Mouse (Mus musculus): ENCODE measurements around the gene Ppp1ca. TPM values are rescaled to one million over a fixed set of nuclear protein-coding genes. Genes with fewer than 3 reads are reported as not detected.

The Ppp1ca gene
- polyA plus RNA-seq, 1 experiment from 2014 or later = 757 TPM

DNA sequence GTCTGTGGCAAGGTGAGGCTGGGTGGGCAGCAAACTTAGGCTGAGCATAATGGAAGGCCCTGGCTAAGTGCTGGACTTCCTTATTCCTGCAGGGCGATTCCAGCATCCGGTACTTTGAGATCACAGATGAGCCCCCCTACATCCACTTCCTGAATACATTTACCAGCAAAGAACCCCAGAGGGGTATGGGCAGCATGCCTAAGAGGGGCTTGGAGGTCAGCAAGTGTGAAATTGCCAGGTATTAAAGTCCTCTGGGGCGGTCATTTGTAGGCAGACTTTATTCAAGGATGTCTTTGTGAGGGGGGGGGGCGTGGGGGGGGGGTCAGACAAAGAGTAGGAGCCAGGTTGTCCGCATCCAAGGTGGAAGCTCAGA is 40.4 kb upstream of the Ppp1ca start:
- H3K9me3 ChIP-seq (ENCODE audit: control insufficient read depth, low read length) = no peaks in the 10 kb centered on the region
- H3K4me3 ChIP-seq (ENCODE audit: control insufficient read depth in 1 of 2, insufficient read depth in 1 of 2, low read depth in 1 of 2, low read length in 2 of 2) = no peak overlapping the region
- peaks cover 11 to 26% of the 10 kb centered on the region in 2 experiments for H3K4me1 ChIP-seq (ENCODE audit: control insufficient read depth in 2 of 2, insufficient read depth in 2 of 2, low read length in 2 of 2)
- H3K27ac ChIP-seq (replicated peaks in 1 of 2; ENCODE audit: control insufficient read depth in 1 of 2, insufficient read depth in 1 of 2, low read depth in 2 of 2, low read length in 2 of 2) = no peak overlapping the region
- H3K36me3 ChIP-seq (ENCODE audit: control insufficient read depth, insufficient read depth, low read length) = peaks cover 60% of the 10 kb centered on the region
- no peaks in the 10 kb centered on the region for H3K27me3 ChIP-seq (ENCODE audit: control insufficient read depth, insufficient read depth, low read length)
- H3K4me2 ChIP-seq (ENCODE audit: low read length) = no peak overlapping the region
- ATAC-seq (ENCODE audit: insufficient number of reproducible peaks, insufficient read depth, low FRiP score, low read depth) = no peak
- no peak overlapping the region for H3K9ac ChIP-seq (ENCODE audit: low read length)
- WGBS = 98% methylated on average over 3 of the region's 5 CpGs

DNA sequence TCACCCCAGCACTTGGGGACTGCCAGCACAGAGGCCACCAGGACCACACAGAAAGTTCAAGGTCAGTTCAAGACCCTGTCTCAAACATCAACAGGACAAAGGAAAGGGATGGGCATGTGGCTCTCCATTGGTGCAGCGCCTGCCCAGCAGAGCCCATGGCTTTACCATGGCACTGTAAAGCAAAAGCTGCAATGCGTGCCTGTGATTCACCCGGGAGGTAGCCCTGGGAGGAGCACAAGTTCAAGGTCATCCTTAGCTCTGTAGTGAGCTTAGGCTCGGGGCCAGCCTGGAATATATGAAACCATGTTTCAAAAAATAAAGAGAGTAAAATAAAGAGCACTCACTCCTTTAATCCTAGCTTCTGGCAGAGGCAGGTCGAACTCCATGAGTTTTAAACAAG is 40.0 kb upstream of the Ppp1ca start:
- no peak overlapping the region for H3K9ac ChIP-seq (ENCODE audit: low read length)
- H3K27ac ChIP-seq (replicated peaks in 1 of 2; ENCODE audit: control insufficient read depth in 1 of 2, insufficient read depth in 1 of 2, low read depth in 2 of 2, low read length in 2 of 2) = no peak overlapping the region; a peak in 1 of 4 replicates
- peaks cover 11 to 26% of the 10 kb centered on the region in 2 experiments for H3K4me1 ChIP-seq (ENCODE audit: control insufficient read depth in 2 of 2, insufficient read depth in 2 of 2, low read length in 2 of 2)
- H3K4me3 ChIP-seq (ENCODE audit: control insufficient read depth in 1 of 2, insufficient read depth in 1 of 2, low read depth in 1 of 2, low read length in 2 of 2) = no peak overlapping the region
- no peak overlapping the region for H3K4me2 ChIP-seq (ENCODE audit: low read length)
- ATAC-seq (ENCODE audit: insufficient number of reproducible peaks, insufficient read depth, low FRiP score, low read depth) = no peak
- 83% methylated on average over 5 of the region's 5 CpGs for WGBS
- H3K27me3 ChIP-seq (ENCODE audit: control insufficient read depth, insufficient read depth, low read length) = no peaks in the 10 kb centered on the region
- no peaks in the 10 kb centered on the region for H3K9me3 ChIP-seq (ENCODE audit: control insufficient read depth, low read length)
- peaks cover 64% of the 10 kb centered on the region for H3K36me3 ChIP-seq (ENCODE audit: control insufficient read depth, insufficient read depth, low read length)

GRCm38 (mm10) chr19:4152445-4153231 is 39.2 kb upstream of the Ppp1ca start:
- H3K27me3 ChIP-seq (ENCODE audit: control insufficient read depth, insufficient read depth, low read length) = no peaks in the 10 kb centered on the region
- H3K4me2 ChIP-seq (ENCODE audit: low read length) = no peak overlapping the region
- no peak overlapping the region for H3K9ac ChIP-seq (ENCODE audit: low read length)
- no peak overlapping the region for H3K4me3 ChIP-seq (ENCODE audit: control insufficient read depth in 1 of 2, insufficient read depth in 1 of 2, low read depth in 1 of 2, low read length in 2 of 2)
- H3K4me1 ChIP-seq (ENCODE audit: control insufficient read depth in 2 of 2, insufficient read depth in 2 of 2, low read length in 2 of 2) = peaks cover 11 to 26% of the 10 kb centered on the region in 2 experiments
- no peak for ATAC-seq (ENCODE audit: insufficient number of reproducible peaks, insufficient read depth, low FRiP score, low read depth)
- peaks cover 72% of the 10 kb centered on the region for H3K36me3 ChIP-seq (ENCODE audit: control insufficient read depth, insufficient read depth, low read length)
- no peaks in the 10 kb centered on the region for H3K9me3 ChIP-seq (ENCODE audit: control insufficient read depth, low read length)
- 0 out of 4 replicates have a peak overlapping the region, but pooled peaks of 1 of the 2 experiments have one; percentile 24 for H3K27ac ChIP-seq (replicated peaks in 1 of 2; ENCODE audit: control insufficient read depth in 1 of 2, insufficient read depth in 1 of 2, low read depth in 2 of 2, low read length in 2 of 2)
- WGBS = 89% methylated on average over 8 of the region's 8 CpGs

GRCm38 (mm10) chr19:4153232-4153654 is 38.6 kb upstream of the Ppp1ca start, which contains the start of gene Ptprcap:
Gene Ptprcap, plus strand, starts transcription at chr19:4153604.
- H3K4me2 ChIP-seq (ENCODE audit: low read length) = no peak within 1 kb of the TSS
- H3K27me3 ChIP-seq (ENCODE audit: control insufficient read depth, insufficient read depth, low read length) = no peaks in the 10 kb centered on the region
- H3K4me1 ChIP-seq (ENCODE audit: control insufficient read depth in 2 of 2, insufficient read depth in 2 of 2, low read length in 2 of 2) = peaks cover 11 to 21% of the 10 kb centered on the region in 2 experiments
- no peaks in the 10 kb centered on the region for H3K9me3 ChIP-seq (ENCODE audit: control insufficient read depth, low read length)
- H3K27ac ChIP-seq (replicated peaks in 1 of 2; ENCODE audit: control insufficient read depth in 1 of 2, insufficient read depth in 1 of 2, low read depth in 2 of 2, low read length in 2 of 2) = 0 out of 4 replicates have a peak within 1 kb of the TSS, but pooled peaks of 1 of the 2 experiments have one; percentile 24
- no peak within 1 kb of the TSS for H3K4me3 ChIP-seq (ENCODE audit: control insufficient read depth in 1 of 2, insufficient read depth in 1 of 2, low read depth in 1 of 2, low read length in 2 of 2)
- WGBS = 47% methylated on average over 11 of the region's 11 CpGs
- H3K9ac ChIP-seq (ENCODE audit: low read length) = no peak within 1 kb of the TSS
- no peak for ATAC-seq (ENCODE audit: insufficient number of reproducible peaks, insufficient read depth, low FRiP score, low read depth)
- H3K36me3 ChIP-seq (ENCODE audit: control insufficient read depth, insufficient read depth, low read length) = peaks cover 78% of the 10 kb centered on the region

- no peak overlapping the region for H3K4me3 ChIP-seq (ENCODE audit: control insufficient read depth in 1 of 2, insufficient read depth in 1 of 2, low read depth in 1 of 2, low read length in 2 of 2)
- no peaks in the 10 kb centered on the region for H3K9me3 ChIP-seq (ENCODE audit: control insufficient read depth, low read length)
- ATAC-seq (ENCODE audit: insufficient number of reproducible peaks, insufficient read depth, low FRiP score, low read depth) = no peak
- no peak overlapping the region for H3K4me2 ChIP-seq (ENCODE audit: low read length)
- no peaks in the 10 kb centered on the region for H3K27me3 ChIP-seq (ENCODE audit: control insufficient read depth, insufficient read depth, low read length)
- no peak overlapping the region for H3K27ac ChIP-seq (replicated peaks in 1 of 2; ENCODE audit: control insufficient read depth in 1 of 2, insufficient read depth in 1 of 2, low read depth in 2 of 2, low read length in 2 of 2)
- no peak overlapping the region for H3K9ac ChIP-seq (ENCODE audit: low read length)
- H3K4me1 ChIP-seq (ENCODE audit: control insufficient read depth in 2 of 2, insufficient read depth in 2 of 2, low read length in 2 of 2) = peaks cover 4 to 13% of the 10 kb centered on the region in 2 experiments
- 74% methylated on average over 13 of the region's 13 CpGs for WGBS
- H3K36me3 ChIP-seq (ENCODE audit: control insufficient read depth, insufficient read depth, low read length) = peaks cover 90% of the 10 kb centered on the region
These were observed 37.2 kb upstream of the Ppp1ca start for GRCm38 (mm10) chr19:4154437-4155222.

GRCm38 (mm10) chr19:4155223-4156072 is 36.4 kb upstream of the Ppp1ca start:
- no peak overlapping the region for H3K4me3 ChIP-seq (ENCODE audit: control insufficient read depth in 1 of 2, insufficient read depth in 1 of 2, low read depth in 1 of 2, low read length in 2 of 2)
- H3K27ac ChIP-seq (replicated peaks in 1 of 2; ENCODE audit: control insufficient read depth in 1 of 2, insufficient read depth in 1 of 2, low read depth in 2 of 2, low read length in 2 of 2) = no peak overlapping the region
- H3K9ac ChIP-seq (ENCODE audit: low read length) = no peak overlapping the region
- ATAC-seq (ENCODE audit: insufficient number of reproducible peaks, insufficient read depth, low FRiP score, low read depth) = no peak
- no peaks in the 10 kb centered on the region for H3K27me3 ChIP-seq (ENCODE audit: control insufficient read depth, insufficient read depth, low read length)
- peaks cover 87% of the 10 kb centered on the region for H3K36me3 ChIP-seq (ENCODE audit: control insufficient read depth, insufficient read depth, low read length)
- no peak overlapping the region for H3K4me2 ChIP-seq (ENCODE audit: low read length)
- 84% methylated on average over 6 of the region's 6 CpGs for WGBS
- H3K4me1 ChIP-seq (ENCODE audit: control insufficient read depth in 2 of 2, insufficient read depth in 2 of 2, low read length in 2 of 2) = peaks cover 3 to 11% of the 10 kb centered on the region in 2 experiments; a peak in 3 of 4 replicates
- H3K9me3 ChIP-seq (ENCODE audit: control insufficient read depth, low read length) = no peaks in the 10 kb centered on the region

DNA sequence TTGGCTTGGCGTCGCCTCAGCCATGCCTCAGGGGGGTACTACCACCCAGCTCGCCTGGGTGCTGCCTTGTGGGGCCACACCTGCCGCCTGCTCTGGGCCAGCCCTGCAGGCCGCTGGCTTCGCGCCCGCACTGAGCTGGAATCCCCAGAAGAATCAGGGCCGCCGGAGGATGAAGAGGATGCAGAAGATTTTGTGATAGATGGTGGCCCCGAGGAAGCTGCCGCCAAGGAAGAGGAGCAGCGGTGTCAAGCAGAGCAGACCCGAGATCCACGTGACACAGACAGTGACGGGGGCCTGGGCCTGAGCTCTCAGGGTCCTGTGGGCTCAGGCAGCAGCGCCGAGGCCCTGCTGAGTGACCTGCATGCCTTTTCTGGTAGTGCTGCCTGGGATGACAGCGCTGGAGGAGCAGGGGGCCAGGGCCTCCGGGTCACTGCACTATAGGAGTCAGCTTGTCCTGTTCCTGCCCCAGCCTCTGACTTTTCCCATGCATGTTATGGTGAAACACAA is 35.7 kb upstream of the Ppp1ca start:
- WGBS = 65% methylated on average over 20 of the region's 20 CpGs
- no peak overlapping the region for H3K4me2 ChIP-seq (ENCODE audit: low read length)
- no peak overlapping the region for H3K27ac ChIP-seq (replicated peaks in 1 of 2; ENCODE audit: control insufficient read depth in 1 of 2, insufficient read depth in 1 of 2, low read depth in 2 of 2, low read length in 2 of 2)
- H3K9ac ChIP-seq (ENCODE audit: low read length) = no peak overlapping the region
- no peaks in the 10 kb centered on the region for H3K27me3 ChIP-seq (ENCODE audit: control insufficient read depth, insufficient read depth, low read length)
- no peak overlapping the region for H3K4me3 ChIP-seq (ENCODE audit: control insufficient read depth in 1 of 2, insufficient read depth in 1 of 2, low read depth in 1 of 2, low read length in 2 of 2)
- H3K9me3 ChIP-seq (ENCODE audit: control insufficient read depth, low read length) = no peaks in the 10 kb centered on the region
- peaks cover 3 to 9% of the 10 kb centered on the region in 2 experiments; a peak in 3 of 4 replicates for H3K4me1 ChIP-seq (ENCODE audit: control insufficient read depth in 2 of 2, insufficient read depth in 2 of 2, low read length in 2 of 2)
- H3K36me3 ChIP-seq (ENCODE audit: control insufficient read depth, insufficient read depth, low read length) = peaks cover 87% of the 10 kb centered on the region
- ATAC-seq (ENCODE audit: insufficient number of reproducible peaks, insufficient read depth, low FRiP score, low read depth) = no peak

All from heart, embryonic 14.5 days (tissue).